ENCODE assay signal across 8 mouse cellular contexts in the genomic region with DNA sequence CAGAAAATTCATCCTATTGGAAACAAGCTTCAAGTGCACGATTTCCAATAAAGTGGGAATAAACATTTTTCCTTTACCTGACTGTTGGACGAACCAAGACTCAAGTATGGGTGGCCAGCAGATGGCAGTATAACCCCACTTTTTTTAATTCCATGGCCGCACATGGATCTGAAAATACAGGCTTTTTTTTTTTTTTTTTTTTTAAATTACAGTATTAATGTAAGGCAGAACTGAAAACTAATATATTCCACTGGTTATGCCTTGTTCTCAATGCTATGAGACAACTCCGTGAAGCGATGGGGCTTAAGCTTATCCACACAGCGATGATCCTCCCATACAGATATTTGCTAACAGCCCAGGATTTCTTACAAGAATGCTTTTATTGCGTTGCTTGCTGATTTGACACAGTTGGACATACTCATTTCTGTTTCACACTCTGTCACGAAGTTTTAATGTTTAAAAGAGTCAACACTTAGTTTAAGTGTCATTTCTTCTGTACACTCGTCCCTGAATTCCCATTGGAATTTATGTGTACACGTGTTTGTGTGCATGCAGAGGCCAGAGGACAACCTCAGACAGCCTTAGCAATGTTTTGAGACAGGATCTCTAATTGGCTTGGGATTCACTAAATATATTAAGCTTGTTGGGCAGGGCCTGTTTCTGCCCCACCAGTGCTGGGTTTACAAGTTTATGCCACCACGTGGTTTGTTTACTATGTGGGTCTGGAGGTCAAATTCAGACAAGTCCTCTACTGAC.
DNase-seq lines count a peak whose midpoint lies in the region; ATAC-seq and TF ChIP-seq lines count a peak whose summit lies in the region.

No protein-coding gene starts in this region.

- H3K4me1 ChIP-seq in hindbrain, embryonic 14.5 days (replicated peaks; ENCODE audit: control insufficient read depth, insufficient read depth, low read length) = no peaks in the 10 kb centered on the region
- no peaks in the 10 kb centered on the region for H3K4me1 ChIP-seq in liver, embryonic 14.5 days (replicated peaks; ENCODE audit: control insufficient read depth in 2 of 2, insufficient read depth in 2 of 2, low read length in 1 of 2)
- no peaks in the 10 kb centered on the region for H3K4me1 ChIP-seq in thymus, adult 2 months (replicated peaks; ENCODE audit: control insufficient read depth, insufficient read depth, low read length)

- no peak overlapping the region for H3K9ac ChIP-seq in hindbrain, embryonic 14.5 days
- no peak overlapping the region for H3K9ac ChIP-seq in liver, embryonic 14.5 days (replicated peaks)

- WGBS in hindbrain, embryonic 14.5 days = 40% methylated on average over 11 of the region's 11 CpGs
- 38% methylated on average over 11 of the region's 11 CpGs for WGBS in liver, embryonic 14.5 days (ENCODE audit: insufficient replicate concordance)
- WGBS in thymus, adult 2 months = 58% methylated on average over 11 of the region's 11 CpGs

- H3K36me3 ChIP-seq in hindbrain, embryonic 14.5 days (replicated peaks; ENCODE audit: control insufficient read depth, insufficient read depth) = no peaks in the 10 kb centered on the region
- H3K36me3 ChIP-seq in liver, embryonic 14.5 days (replicated peaks; ENCODE audit: control insufficient read depth, insufficient read depth, low read depth) = no peaks in the 10 kb centered on the region
- H3K36me3 ChIP-seq in thymus, adult 2 months (ENCODE audit: control insufficient read depth, insufficient read depth, low read length) = no peaks in the 10 kb centered on the region

- peak; percentile 41; the same call in 1 of the 2 replicates for TF ChIP-seq CTCF in liver, embryonic 14.5 days (IDR thresholded peaks at IDR 0.05; ENCODE audit: low read depth)
- no peak for TF ChIP-seq CTCF in thymus, adult 2 months (IDR thresholded peaks at IDR 0.05; ENCODE audit: borderline replicate concordance, control insufficient read depth, extremely low read depth, insufficient read depth, low read length, poor library complexity)

- ATAC-seq in hindbrain, embryonic 14.5 days (ENCODE audit: low FRiP score) = no peak; the same call in 1 of the 2 replicates
- ATAC-seq in liver, embryonic 14.5 days (ENCODE audit: insufficient read depth) = no peak

- H3K4me3 ChIP-seq in hindbrain, embryonic 14.5 days (replicated peaks; ENCODE audit: low read length) = no peak overlapping the region
- H3K4me3 ChIP-seq in liver, embryonic 14.5 days (ENCODE audit: insufficient read depth in 1 of 2, low read depth in 2 of 2, low read length in 2 of 2) = no peak overlapping the region
- H3K4me3 ChIP-seq in thymus, adult 2 months (ENCODE audit: control insufficient read depth, insufficient read depth, low read length) = no peak overlapping the region

- no peak for TF ChIP-seq POLR2A in thymus, adult 2 months (IDR thresholded peaks at IDR 0.05; ENCODE audit: control insufficient read depth, extremely low read depth, insufficient read depth, low read length, poor library complexity)

- H3K9me3 ChIP-seq in hindbrain, embryonic 14.5 days (ENCODE audit: control insufficient read depth, low read length) = no peaks in the 10 kb centered on the region
- H3K9me3 ChIP-seq in liver, embryonic 14.5 days (ENCODE audit: control insufficient read depth, low read length) = no peaks in the 10 kb centered on the region

- H3K27ac ChIP-seq in hindbrain, embryonic 14.5 days = no peak overlapping the region
- no peak overlapping the region for H3K27ac ChIP-seq in liver, embryonic 14.5 days
- H3K27ac ChIP-seq in thymus, adult 2 months (ENCODE audit: control insufficient read depth, insufficient read depth, low read length) = no peak overlapping the region

- peak; percentile 30 for DNase-seq in heart, postnatal 4 days
- no peak for DNase-seq in heart, postnatal 25 days (ENCODE audit: low spot score)
- peak; percentile 1 for DNase-seq in MEL-GATA-1-ER (ENCODE audit: extremely low read depth, low read depth)
- DNase-seq in embryo, embryonic 10 days (ENCODE audit: low spot score) = peak; percentile 69
- peak; percentile 93 for DNase-seq in hindbrain, embryonic 14.5 days (ENCODE audit: low spot score)
- no peak for DNase-seq in liver, embryonic 14.5 days (ENCODE audit: low read depth in 3 of 3, low spot score in 3 of 3)
- DNase-seq in right cerebral cortex, postnatal 4 days = peak; percentile 68
- no peak for DNase-seq in thymus, adult 2 months

- no peak for TF ChIP-seq EP300 in liver, embryonic 14.5 days (IDR thresholded peaks at IDR 0.05; ENCODE audit: low read depth)

- peak overlapping the region; percentile 33 for H3K4me2 ChIP-seq in hindbrain, embryonic 14.5 days (replicated peaks)
- no peak overlapping the region for H3K4me2 ChIP-seq in liver, embryonic 14.5 days (ENCODE audit: low read depth)

- intact Hi-C loops in heart, postnatal 25 days (cut with DNase I) = no loop called here

- no peaks in the 10 kb centered on the region for H3K27me3 ChIP-seq in hindbrain, embryonic 14.5 days (ENCODE audit: control insufficient read depth, insufficient read depth, low read length)
- no peaks in the 10 kb centered on the region for H3K27me3 ChIP-seq in liver, embryonic 14.5 days (ENCODE audit: control insufficient read depth, insufficient read depth, low read length)
- H3K27me3 ChIP-seq in thymus, adult 2 months (ENCODE audit: control insufficient read depth, insufficient read depth, low read length) = no peaks in the 10 kb centered on the region

Comparison
In these comparisons a context has a peak if more than half of its experiments do, and no peak if none do; other contexts are left out.
1. DNase-seq: peak in heart, postnatal 4 days (single experiment), MEL-GATA-1-ER (single experiment), embryo, embryonic 10 days (single experiment), hindbrain, embryonic 14.5 days (single experiment) and right cerebral cortex, postnatal 4 days (single experiment); none in heart, postnatal 25 days (single experiment), liver, embryonic 14.5 days (0 of 3) and thymus, adult 2 months (single experiment).